Mouse (Mus musculus): Measurements from ENCODE around the gene Kcnd3. TPM values are rescaled to one million over a fixed set of nuclear protein-coding genes. Genes with fewer than 3 reads are reported as not detected.
A peak's percentile ranks its signal among the peaks of the same experiment; 100 is the strongest.

Gene Kcnd3
- polyA plus RNA-seq, 1 experiment from 2014 or later: 8.9 TPM

DNA sequence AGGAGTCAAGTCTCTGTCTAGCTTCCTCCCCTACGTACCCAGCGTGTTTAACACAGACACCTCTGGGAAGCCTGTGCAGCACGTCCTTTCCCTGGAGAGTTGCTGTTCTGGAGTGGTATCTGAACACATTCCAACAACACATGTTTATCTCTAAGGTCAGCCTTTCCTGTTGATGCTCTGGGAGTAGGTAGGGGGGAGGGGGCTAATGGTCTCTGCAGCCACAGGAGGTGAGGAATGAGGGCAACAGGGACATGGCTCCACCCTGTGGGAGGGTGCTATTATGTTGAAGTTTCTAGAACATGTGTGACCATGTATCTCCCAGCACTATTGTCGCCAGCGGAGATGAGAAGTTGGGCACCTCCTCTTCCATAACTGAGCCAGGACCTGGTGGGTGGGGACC lies 249.3 kb downstream of the Kcnd3 start:
- peaks cover 16% of the 10 kb centered on the region for H3K27me3 ChIP-seq (replicated peaks; ENCODE audit: control insufficient read depth, insufficient read depth, low read length)
- ATAC-seq (replicated peaks; ENCODE audit: low FRiP score, low TSS enrichment, low read depth) (no peak), DNase-seq (ENCODE audit: low spot score) (no peak)
- no peak overlapping the region for H3K4me2 ChIP-seq (ENCODE audit: low read length)
- H3K4me3 ChIP-seq (ENCODE audit: low read depth, low read length): no peak overlapping the region
- no peak overlapping the region for H3K27ac ChIP-seq (ENCODE audit: low read depth)
- WGBS: 51% methylated on average over 5 of the region's 5 CpGs
- H3K9ac ChIP-seq (ENCODE audit: low read length): no peak overlapping the region
- no peaks in the 10 kb centered on the region for H3K9me3 ChIP-seq (ENCODE audit: control insufficient read depth, low read length)
- 0 out of 2 replicates have a peak, but pooled peaks cover 2% of the 10 kb centered on the region for H3K4me1 ChIP-seq (replicated peaks; ENCODE audit: control insufficient read depth, insufficient read depth, low read length)
- H3K36me3 ChIP-seq (ENCODE audit: control insufficient read depth, insufficient read depth, low read length): no peaks in the 10 kb centered on the region

DNA sequence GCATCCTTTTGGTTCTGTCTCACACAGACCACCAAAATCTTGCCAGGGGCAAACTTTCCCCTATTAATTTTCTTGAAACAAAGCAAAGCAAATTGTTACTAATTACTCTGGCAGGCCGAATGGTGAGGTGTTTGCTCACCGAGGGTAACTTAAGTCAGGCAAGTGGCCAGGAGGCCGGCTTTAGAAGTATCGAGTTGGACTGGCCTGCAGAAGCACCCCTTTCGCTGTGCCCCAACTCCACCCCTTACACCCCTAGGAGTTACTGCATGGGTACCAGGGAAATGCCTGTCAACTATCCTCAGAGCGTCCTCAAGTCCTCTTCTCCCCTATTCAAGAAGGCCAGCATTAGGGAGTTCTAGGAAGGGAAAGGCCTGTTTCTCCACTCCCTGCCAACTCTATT lies 251.4 kb downstream of the Kcnd3 start:
- ATAC-seq (replicated peaks; ENCODE audit: low FRiP score, low TSS enrichment, low read depth) (no peak), DNase-seq (ENCODE audit: low spot score) (no peak)
- Histone ChIP-seq H3K36me3 (ENCODE audit: control insufficient read depth, insufficient read depth, low read length) (no peaks in the 10 kb centered on the region), H3K4me3 (ENCODE audit: low read depth, low read length) (no peak overlapping the region), H3K9me3 (ENCODE audit: control insufficient read depth, low read length) (no peaks in the 10 kb centered on the region), H3K4me1 (replicated peaks; ENCODE audit: control insufficient read depth, insufficient read depth, low read length) (peaks cover 2% of the 10 kb centered on the region; the same call in 1 of the 2 replicates), H3K9ac (ENCODE audit: low read length) (no peak overlapping the region), H3K4me2 (ENCODE audit: low read length) (no peak overlapping the region), H3K27me3 (replicated peaks; ENCODE audit: control insufficient read depth, insufficient read depth, low read length) (peaks cover 17% of the 10 kb centered on the region), H3K27ac (ENCODE audit: low read depth) (no peak overlapping the region)
- WGBS: 55% methylated on average over 6 of the region's 6 CpGs

DNA sequence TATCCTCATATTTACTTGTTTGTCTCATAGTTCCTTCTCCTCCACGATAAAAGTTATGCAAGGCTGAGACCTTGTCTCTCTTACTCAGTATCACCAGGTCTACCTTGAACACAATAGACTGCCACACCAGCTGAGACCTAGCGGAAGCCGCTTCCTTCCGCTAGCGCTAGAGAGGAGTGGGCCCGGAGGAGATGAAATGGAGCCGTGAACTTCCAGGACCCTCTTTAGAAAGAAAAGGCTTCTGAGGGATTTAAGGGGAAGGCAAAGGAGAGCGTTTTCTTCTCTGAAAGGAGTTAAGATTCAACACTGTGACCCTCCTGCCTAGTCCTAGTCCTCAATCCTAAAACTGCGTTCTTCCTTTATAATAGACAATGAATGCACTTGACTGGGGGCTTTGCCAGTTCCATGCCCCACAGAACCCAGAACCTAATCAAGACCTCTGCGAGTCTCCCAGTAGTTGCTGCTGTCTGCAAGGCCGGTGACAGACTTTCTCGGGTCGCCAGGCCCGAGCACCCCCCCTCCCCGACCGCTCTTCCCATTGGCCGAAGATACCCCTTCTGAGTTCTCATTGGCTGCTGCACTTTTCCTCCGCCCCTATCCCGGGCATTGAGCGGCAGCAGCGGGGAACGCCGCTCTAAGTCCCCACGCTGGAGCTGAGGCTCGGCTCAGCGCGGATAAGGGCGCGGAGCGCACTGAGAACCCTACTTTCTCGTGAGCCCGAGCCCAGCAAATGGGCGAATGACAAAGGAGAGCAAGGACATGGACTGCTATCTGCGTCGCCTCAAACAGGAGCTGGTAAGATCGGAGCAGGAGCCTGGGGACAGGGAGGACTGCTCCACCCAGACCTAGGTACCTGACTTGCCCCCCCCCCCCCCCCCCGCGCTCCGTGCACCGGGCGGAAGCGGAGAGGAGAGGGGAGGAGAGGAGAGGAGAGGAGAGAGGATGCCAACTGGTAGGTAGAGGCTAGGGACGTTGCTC lies 252.2 kb downstream of the Kcnd3 start, which contains the start of gene Inka2:
Gene Inka2, plus strand, starts transcription at position 569 of the 978 bp plus-strand sequence.
- 6% methylated on average over 38 of the region's 43 CpGs for WGBS

DNA sequence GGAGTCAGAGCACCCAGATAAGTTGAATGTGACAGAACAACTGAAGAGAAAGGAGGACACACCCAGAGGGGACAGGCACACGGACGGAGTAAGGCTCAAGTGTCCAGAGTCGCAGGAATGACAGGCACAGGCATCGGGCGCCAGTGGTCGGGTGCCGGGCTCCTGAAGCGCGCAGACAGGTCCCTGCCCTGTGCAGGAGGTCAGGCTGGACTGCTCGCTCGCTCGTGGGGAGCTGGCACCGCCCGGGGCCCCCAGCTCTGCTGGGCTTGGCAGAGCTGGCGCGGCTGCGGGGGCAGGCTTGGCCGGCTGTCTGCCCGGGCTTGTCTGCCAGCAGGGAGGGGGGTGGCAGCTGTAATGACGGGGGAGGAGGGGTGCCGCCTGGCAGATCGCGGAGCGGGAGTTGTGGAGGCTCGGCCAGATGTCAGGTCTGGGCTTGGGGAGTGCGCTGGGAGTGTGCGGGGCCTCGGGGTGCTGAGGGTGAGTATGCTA lies 253.0 kb downstream of the Kcnd3 start:
- peaks cover 2% of the 10 kb centered on the region; the same call in 1 of the 2 replicates for H3K4me1 ChIP-seq (replicated peaks; ENCODE audit: control insufficient read depth, insufficient read depth, low read length)
- H3K9ac ChIP-seq (ENCODE audit: low read length): peak overlapping the region; percentile 48
- H3K4me3 ChIP-seq (ENCODE audit: low read depth, low read length): peak overlapping the region; percentile 52
- WGBS: under 1% methylated on average over 28 of the region's 28 CpGs
- H3K36me3 ChIP-seq (ENCODE audit: control insufficient read depth, insufficient read depth, low read length): no peaks in the 10 kb centered on the region
- DNase-seq (ENCODE audit: low spot score) (peak; percentile 66), ATAC-seq (replicated peaks; ENCODE audit: low FRiP score, low TSS enrichment, low read depth) (peak; percentile 51)
- peaks cover 17% of the 10 kb centered on the region for H3K27me3 ChIP-seq (replicated peaks; ENCODE audit: control insufficient read depth, insufficient read depth, low read length)
- H3K27ac ChIP-seq (ENCODE audit: low read depth): no peak overlapping the region
- no peaks in the 10 kb centered on the region for H3K9me3 ChIP-seq (ENCODE audit: control insufficient read depth, low read length)
- H3K4me2 ChIP-seq (ENCODE audit: low read length): peak overlapping the region; percentile 99

More for the DNA sequence above, 252.2 kb downstream of the Kcnd3 start, which contains the start of gene Inka2:
- Histone ChIP-seq H3K4me2 (ENCODE audit: low read length) (peak within 1 kb of the TSS; percentile 99), H3K4me3 (ENCODE audit: low read depth, low read length) (peak within 1 kb of the TSS; percentile 52), H3K9me3 (ENCODE audit: control insufficient read depth, low read length) (no peaks in the 10 kb centered on the region), H3K36me3 (ENCODE audit: control insufficient read depth, insufficient read depth, low read length) (no peaks in the 10 kb centered on the region), H3K4me1 (replicated peaks; ENCODE audit: control insufficient read depth, insufficient read depth, low read length) (peaks cover 2% of the 10 kb centered on the region; the same call in 1 of the 2 replicates), H3K27me3 (replicated peaks; ENCODE audit: control insufficient read depth, insufficient read depth, low read length) (peaks cover 17% of the 10 kb centered on the region), H3K9ac (ENCODE audit: low read length) (peak within 1 kb of the TSS; percentile 48), H3K27ac (ENCODE audit: low read depth) (no peak within 1 kb of the TSS)
- DNase-seq (ENCODE audit: low spot score) (peak; percentile 80), ATAC-seq (replicated peaks; ENCODE audit: low FRiP score, low TSS enrichment, low read depth) (peak; percentile 96)

DNA sequence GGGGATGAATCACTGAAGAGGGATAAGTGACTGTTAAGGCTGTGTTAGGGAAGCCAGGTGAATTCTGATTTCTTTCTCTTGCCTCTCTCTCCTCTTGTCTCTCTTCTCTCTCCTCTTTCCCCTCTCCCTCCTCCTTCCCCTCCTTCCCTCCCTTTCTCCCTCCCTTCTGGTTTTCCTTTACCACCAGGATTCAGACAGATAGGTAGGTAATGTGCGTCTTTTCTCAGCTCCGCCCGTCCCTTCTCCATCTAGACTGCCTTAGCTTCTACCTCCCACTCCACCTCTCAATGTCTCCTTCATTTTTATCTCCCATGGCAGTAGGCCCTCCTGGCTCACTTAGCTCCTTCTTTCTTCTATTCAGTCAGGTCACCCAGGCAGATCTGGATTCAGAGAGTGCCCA lies 253.4 kb downstream of the Kcnd3 start:
- 30% methylated on average over 3 of the region's 3 CpGs for WGBS
- Histone ChIP-seq H3K27me3 (replicated peaks; ENCODE audit: control insufficient read depth, insufficient read depth, low read length) (peaks cover 17% of the 10 kb centered on the region), H3K4me2 (ENCODE audit: low read length) (peak overlapping the region; percentile 99), H3K9ac (ENCODE audit: low read length) (peak overlapping the region; percentile 48), H3K9me3 (ENCODE audit: control insufficient read depth, low read length) (no peaks in the 10 kb centered on the region), H3K36me3 (ENCODE audit: control insufficient read depth, insufficient read depth, low read length) (no peaks in the 10 kb centered on the region), H3K27ac (ENCODE audit: low read depth) (no peak overlapping the region), H3K4me3 (ENCODE audit: low read depth, low read length) (peak overlapping the region; percentile 52), H3K4me1 (replicated peaks; ENCODE audit: control insufficient read depth, insufficient read depth, low read length) (peaks cover 2% of the 10 kb centered on the region; the same call in 1 of the 2 replicates)
- ATAC-seq (replicated peaks; ENCODE audit: low FRiP score, low TSS enrichment, low read depth) (no peak), DNase-seq (ENCODE audit: low spot score) (peak; percentile 53)

DNA sequence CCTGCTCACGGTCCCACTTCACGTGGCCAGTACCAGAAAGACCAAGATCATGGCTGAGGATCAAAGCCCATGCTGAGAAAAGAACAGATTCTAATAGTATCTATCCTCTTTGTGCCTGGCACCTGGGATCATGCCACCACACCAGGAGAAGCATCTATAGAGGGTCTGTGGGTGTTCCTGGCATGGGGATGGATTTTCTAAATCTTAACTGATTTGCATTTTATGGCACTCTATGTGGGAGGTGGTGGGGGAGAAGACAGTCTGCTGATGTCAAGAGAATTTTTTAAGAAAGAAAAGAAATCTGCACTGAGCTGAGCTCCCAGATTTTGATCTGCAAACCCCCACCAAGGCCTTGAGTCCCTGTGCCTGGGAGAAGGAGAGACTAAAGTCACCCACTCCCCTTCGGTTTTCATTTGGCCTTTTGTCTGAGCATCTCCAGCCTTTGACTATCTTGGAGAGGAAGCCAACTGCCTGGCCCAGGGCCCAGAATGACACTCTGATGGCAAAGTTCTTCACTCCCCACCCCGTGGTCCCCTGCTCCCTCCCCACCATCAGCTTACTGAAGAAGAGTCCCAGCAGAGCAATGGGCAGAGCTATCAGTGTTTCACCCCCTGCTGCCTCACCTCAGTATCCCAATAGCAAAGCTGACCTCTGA lies 254.4 kb downstream of the Kcnd3 start:
- Histone ChIP-seq H3K36me3 (ENCODE audit: control insufficient read depth, insufficient read depth, low read length) (no peaks in the 10 kb centered on the region), H3K27me3 (replicated peaks; ENCODE audit: control insufficient read depth, insufficient read depth, low read length) (peaks cover 17% of the 10 kb centered on the region), H3K4me2 (ENCODE audit: low read length) (peak overlapping the region; percentile 99; the same call in 1 of the 2 replicates), H3K4me3 (ENCODE audit: low read depth, low read length) (no peak overlapping the region), H3K9ac (ENCODE audit: low read length) (no peak overlapping the region), H3K27ac (ENCODE audit: low read depth) (no peak overlapping the region), H3K9me3 (ENCODE audit: control insufficient read depth, low read length) (no peaks in the 10 kb centered on the region), H3K4me1 (replicated peaks; ENCODE audit: control insufficient read depth, insufficient read depth, low read length) (peaks cover under 1% of the 10 kb centered on the region; the same call in 1 of the 2 replicates)
- peak; percentile 44 for DNase-seq (ENCODE audit: low spot score)
- WGBS: 41% methylated on average over 4 of the region's 4 CpGs
- no peak for ATAC-seq (replicated peaks; ENCODE audit: low FRiP score, low TSS enrichment, low read depth)

DNA sequence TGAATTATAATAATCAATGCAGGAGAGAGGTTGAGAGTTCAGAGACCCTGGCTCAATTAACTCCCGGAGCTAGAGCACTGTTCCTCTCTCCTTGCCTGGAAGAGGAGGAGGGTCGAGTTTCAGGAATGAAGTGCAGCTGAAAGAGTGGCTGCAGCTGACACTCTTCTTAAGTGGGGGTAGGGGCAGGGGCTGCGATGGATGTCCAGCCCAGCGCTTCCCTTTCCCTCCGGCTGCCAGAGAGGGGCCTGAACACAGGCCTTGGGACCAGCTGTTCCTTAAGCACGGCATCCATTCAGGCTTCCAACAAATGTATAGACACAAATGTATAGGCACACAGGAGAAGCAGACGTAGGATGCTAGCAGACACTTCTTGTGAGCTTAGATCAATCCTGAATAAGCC lies 255.5 kb downstream of the Kcnd3 start:
- Histone ChIP-seq H3K36me3 (ENCODE audit: control insufficient read depth, insufficient read depth, low read length) (no peaks in the 10 kb centered on the region), H3K9me3 (ENCODE audit: control insufficient read depth, low read length) (no peaks in the 10 kb centered on the region), H3K4me3 (ENCODE audit: low read depth, low read length) (no peak overlapping the region), H3K4me2 (ENCODE audit: low read length) (no peak overlapping the region), H3K4me1 (replicated peaks; ENCODE audit: control insufficient read depth, insufficient read depth, low read length) (no peaks in the 10 kb centered on the region; the same call in 1 of the 2 replicates), H3K9ac (ENCODE audit: low read length) (no peak overlapping the region), H3K27me3 (replicated peaks; ENCODE audit: control insufficient read depth, insufficient read depth, low read length) (peaks cover 17% of the 10 kb centered on the region), H3K27ac (ENCODE audit: low read depth) (no peak overlapping the region)
- ATAC-seq (replicated peaks; ENCODE audit: low FRiP score, low TSS enrichment, low read depth) (no peak), DNase-seq (ENCODE audit: low spot score) (peak; percentile 43)
- WGBS: 18% methylated on average over 7 of the region's 7 CpGs

DNA sequence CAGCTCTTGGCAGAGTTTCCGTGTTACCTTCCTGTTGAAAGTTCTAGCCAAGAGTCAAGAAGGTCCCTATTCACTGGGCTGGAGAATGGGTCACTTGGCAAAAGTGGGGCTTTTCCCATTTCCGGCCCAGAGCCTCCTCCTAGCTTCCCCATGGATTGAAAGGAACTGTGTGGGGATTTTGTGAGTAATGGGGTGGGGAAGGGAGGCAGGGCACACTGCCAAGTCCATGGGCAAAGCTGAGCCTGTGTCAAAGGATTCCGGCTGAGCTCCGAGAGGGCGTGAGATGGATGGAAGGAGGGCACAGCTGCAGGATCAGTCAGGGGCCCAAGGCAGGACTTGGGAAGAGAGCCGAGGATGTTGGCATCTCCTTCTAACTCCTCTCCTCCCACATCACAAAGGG lies 258.1 kb downstream of the Kcnd3 start:
- Histone ChIP-seq H3K4me1 (replicated peaks; ENCODE audit: control insufficient read depth, insufficient read depth, low read length) (no peaks in the 10 kb centered on the region; the same call in none of the 2 replicates), H3K27ac (ENCODE audit: low read depth) (no peak overlapping the region), H3K27me3 (replicated peaks; ENCODE audit: control insufficient read depth, insufficient read depth, low read length) (peaks cover 14% of the 10 kb centered on the region), H3K9ac (ENCODE audit: low read length) (no peak overlapping the region), H3K4me3 (ENCODE audit: low read depth, low read length) (no peak overlapping the region), H3K36me3 (ENCODE audit: control insufficient read depth, insufficient read depth, low read length) (no peaks in the 10 kb centered on the region), H3K4me2 (ENCODE audit: low read length) (no peak overlapping the region), H3K9me3 (ENCODE audit: control insufficient read depth, low read length) (no peaks in the 10 kb centered on the region)
- 65% methylated on average over 6 of the region's 6 CpGs for WGBS
- ATAC-seq (replicated peaks; ENCODE audit: low FRiP score, low TSS enrichment, low read depth) (no peak), DNase-seq (ENCODE audit: low spot score) (peak; percentile 47)

Measured in intestine, embryonic 14.5 days (tissue).